Mouse (Mus musculus) embryonic facial prominence, embryonic 13.5 days (tissue): ENCODE results near the gene Rdh16. TPM values are rescaled to one million over a fixed set of nuclear protein-coding genes. Genes with fewer than 3 reads are reported as not detected.
"Not testable (repeated sequence)": the region's sequence is repeated elsewhere in the genome, so short reads cannot be mapped to it uniquely, and the experiment has no call there.

ENCODE experiments used
- ATAC-seq: fragments of 200-750 bp; cut with Nextera tagmentation; 2 replicates; pipeline ENCODE4 v1.8.0; 2017; ENCODE audit warnings: low read depth; ENCODE audit not compliant: insufficient number of reproducible peaks, insufficient read depth, low FRiP score, low TSS enrichment
- H3K27ac ChIP-seq: fragments of 300-500 bp; sonication (generic); 2 replicates; pipeline ENCODE4 v1.5.1; 2015; ENCODE audit warnings: moderate library complexity, mild to moderate bottlenecking, inconsistent platforms
- H3K27me3 ChIP-seq: fragments of 300-500 bp; sonication (generic); 2 replicates; pipeline ENCODE4 v1.6.1; 2015; ENCODE audit warnings: mild to moderate bottlenecking, inconsistent platforms
- H3K36me3 ChIP-seq: fragments of 300-500 bp; sonication (generic); 2 replicates; pipeline ENCODE4 v1.6.1; 2015; ENCODE audit warnings: mild to moderate bottlenecking, inconsistent platforms
- H3K4me1 ChIP-seq: fragments of 300-500 bp; sonication (generic); 2 replicates; pipeline ENCODE4 v1.6.1; 2015; ENCODE audit warnings: inconsistent platforms
- H3K4me2 ChIP-seq: fragments of 300-500 bp; sonication (generic); 2 replicates; pipeline ENCODE4 v1.6.1; 2015; ENCODE audit warnings: moderate library complexity, mild to moderate bottlenecking, inconsistent platforms
- H3K4me3 ChIP-seq: fragments of 300-500 bp; sonication (generic); 2 replicates; pipeline ENCODE4 v1.5.1; 2015; ENCODE audit warnings: mild to moderate bottlenecking, inconsistent platforms
- H3K9ac ChIP-seq: fragments of 300-500 bp; sonication (generic); 2 replicates; pipeline ENCODE4 v1.6.1; 2015; ENCODE audit warnings: mild to moderate bottlenecking, inconsistent platforms
- H3K9me3 ChIP-seq: fragments of 300-500 bp; sonication (generic); 2 replicates; pipeline ENCODE4 v1.6.1; 2016; ENCODE audit warnings: inconsistent platforms
- WGBS: fragments of 180-500 bp; shearing (Covaris S2); methylation state at CpG from one replicate; pipeline ENCODE4 v1.1.7; 2015; ENCODE audit warnings: mixed read lengths; 5-methylcytosine and 5-hydroxymethylcytosine counted together
- polyA plus RNA-seq: library from polyadenylated mRNA; unstranded; fragments of >200 nt; fragmentation: Nextera tagmentation; extraction: Ambion mirVana; gene quantifications from 2 replicates; pipeline ENCODE4 v1.2.1, GENCODE M21; 2015

Rdh16 gene
- polyA plus RNA-seq, 1 experiment from 2014 or later = not detected

DNA sequence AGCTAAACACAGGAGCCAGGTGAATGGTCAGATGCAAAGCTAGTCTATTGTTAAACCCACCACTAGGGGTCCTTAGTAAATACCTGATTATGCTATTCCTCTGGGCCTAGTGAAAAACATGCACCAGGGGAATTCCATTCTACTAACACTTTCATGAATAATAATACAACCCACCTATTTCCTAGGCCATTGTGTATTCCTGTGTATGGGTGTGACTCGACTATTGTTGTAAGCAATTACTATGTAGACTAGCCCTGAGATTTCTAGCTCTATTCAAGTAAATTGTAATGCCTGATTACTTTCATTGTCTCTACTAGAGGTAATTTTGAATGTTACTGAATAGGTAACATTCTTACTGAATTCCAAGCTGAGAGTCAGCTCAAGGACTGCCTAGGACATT is 15.5 kb upstream of the Rdh16 start:
- not testable (repeated sequence) for H3K27ac ChIP-seq, H3K9me3 ChIP-seq, ATAC-seq, H3K4me1 ChIP-seq, H3K27me3 ChIP-seq, H3K4me3 ChIP-seq, H3K9ac ChIP-seq, H3K36me3 ChIP-seq, H3K4me2 ChIP-seq
- WGBS = 84% methylated on average over 1 of the region's 1 CpGs

DNA sequence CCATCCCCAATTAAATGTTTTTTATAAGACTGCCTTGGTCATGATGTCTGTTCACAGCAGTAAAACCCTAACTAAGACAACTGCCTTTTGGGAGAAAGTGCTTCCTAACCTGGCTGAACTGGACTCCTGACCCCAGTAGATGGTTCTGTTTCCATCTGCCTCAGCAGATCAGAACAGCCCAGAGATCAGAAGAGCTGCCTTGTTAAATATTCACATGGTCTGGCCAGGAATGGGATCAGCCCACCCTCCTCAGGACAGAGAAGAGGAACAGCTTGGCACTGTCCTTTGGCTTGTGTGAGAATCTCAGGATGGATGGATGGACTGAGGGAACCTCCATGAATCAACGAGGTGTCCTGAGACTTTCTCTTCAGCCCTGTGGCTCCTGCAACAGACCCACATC is 1.7 kb upstream of the Rdh16 start:
- no peaks in the 10 kb centered on the region for H3K9me3 ChIP-seq
- H3K36me3 ChIP-seq = no peaks in the 10 kb centered on the region
- no peak overlapping the region for H3K9ac ChIP-seq
- no peak overlapping the region for H3K4me3 ChIP-seq
- WGBS = 74% methylated on average over 1 of the region's 1 CpGs
- no peaks in the 10 kb centered on the region for H3K4me1 ChIP-seq
- H3K4me2 ChIP-seq = no peak overlapping the region
- ATAC-seq = no peak
- no peak overlapping the region for H3K27ac ChIP-seq
- H3K27me3 ChIP-seq = no peaks in the 10 kb centered on the region

DNA sequence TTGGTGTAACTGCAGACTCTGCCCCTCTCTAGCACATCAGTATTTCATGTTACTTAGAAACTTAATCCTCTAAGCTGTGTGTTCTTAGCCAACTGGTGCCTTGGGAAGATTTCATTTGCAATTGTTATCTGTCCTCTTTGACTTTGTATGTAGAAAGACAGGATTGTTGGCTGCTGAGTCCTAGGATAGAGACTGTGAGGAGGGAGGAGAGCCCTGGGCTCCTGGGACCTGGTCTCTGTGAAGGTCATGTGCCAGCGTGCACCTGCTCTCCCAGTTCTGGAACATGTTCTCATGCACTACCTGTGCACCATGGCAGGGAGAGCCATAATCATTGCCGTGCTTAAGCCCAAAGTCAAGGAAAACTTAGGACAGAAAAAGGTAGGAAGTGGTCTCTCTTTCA is 660 bp downstream of the Rdh16 start:
- H3K4me3 ChIP-seq = no peak overlapping the region
- no peaks in the 10 kb centered on the region for H3K4me1 ChIP-seq
- no peak overlapping the region for H3K4me2 ChIP-seq
- no peaks in the 10 kb centered on the region for H3K27me3 ChIP-seq
- no peak overlapping the region for H3K27ac ChIP-seq
- H3K9me3 ChIP-seq = no peaks in the 10 kb centered on the region
- 78% methylated on average over 2 of the region's 2 CpGs for WGBS
- ATAC-seq = no peak
- H3K36me3 ChIP-seq = no peaks in the 10 kb centered on the region
- no peak overlapping the region for H3K9ac ChIP-seq

- WGBS = 80% methylated on average over 5 of the region's 5 CpGs
- Histone ChIP-seq H3K27me3 (no peaks in the 10 kb centered on the region), H3K9ac (no peak overlapping the region), H3K4me2 (no peak overlapping the region), H3K4me1 (no peaks in the 10 kb centered on the region), H3K4me3 (no peak overlapping the region), H3K27ac (no peak overlapping the region), H3K36me3 (no peaks in the 10 kb centered on the region), H3K9me3 (no peaks in the 10 kb centered on the region)
- no peak for ATAC-seq
Measured at GRCm38 (mm10) chr10:127802236-127802635, 1.3 kb downstream of the Rdh16 start.

DNA sequence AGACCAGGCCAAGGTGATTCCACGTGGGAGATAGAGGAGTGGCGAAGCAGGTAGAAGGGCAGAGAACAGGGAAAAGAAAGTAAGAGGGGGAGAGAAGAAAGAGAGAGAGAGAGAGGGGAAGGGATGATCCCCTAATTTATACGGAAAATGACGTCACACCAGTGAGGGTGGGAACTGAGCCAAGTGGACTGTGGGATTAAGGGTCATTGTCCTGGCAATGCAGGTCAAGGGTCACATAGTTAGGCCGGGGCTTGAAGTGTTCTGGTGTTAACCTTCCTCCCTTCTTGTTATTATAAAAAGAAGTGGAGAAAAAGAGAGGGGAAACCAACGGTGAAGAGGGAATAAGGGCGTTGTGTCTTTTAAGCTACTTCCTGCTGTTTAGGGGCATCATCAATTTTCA is 3.5 kb downstream of the Rdh16 start:
- WGBS = 68% methylated on average over 7 of the region's 7 CpGs
- Histone ChIP-seq H3K4me3 (no peak overlapping the region), H3K9ac (no peak overlapping the region), H3K27ac (no peak overlapping the region), H3K27me3 (no peaks in the 10 kb centered on the region), H3K4me1 (no peaks in the 10 kb centered on the region), H3K36me3 (no peaks in the 10 kb centered on the region), H3K9me3 (no peaks in the 10 kb centered on the region), H3K4me2 (no peak overlapping the region)
- no peak for ATAC-seq

- no peaks in the 10 kb centered on the region for H3K4me1 ChIP-seq
- no peaks in the 10 kb centered on the region for H3K27me3 ChIP-seq
Measured at GRCm38 (mm10) chr10:127815888-127816287, 14.9 kb downstream of the Rdh16 start.

GRCm38 (mm10) chr10:127817268-127817910 is 16.4 kb downstream of the Rdh16 start:
- H3K27ac ChIP-seq, H3K4me3 ChIP-seq, H3K9me3 ChIP-seq, ATAC-seq, H3K27me3 ChIP-seq, H3K9ac ChIP-seq, H3K36me3 ChIP-seq, H3K4me2 ChIP-seq, H3K4me1 ChIP-seq: not testable (repeated sequence)
- WGBS = 66% methylated on average over 4 of the region's 4 CpGs

More at GRCm38 (mm10) chr10:127815888-127816287, 14.9 kb downstream of the Rdh16 start:
- Histone ChIP-seq H3K9ac (no peak overlapping the region), H3K4me2 (no peak overlapping the region), H3K27ac (no peak overlapping the region), H3K36me3 (no peaks in the 10 kb centered on the region), H3K4me3 (no peak overlapping the region), H3K9me3 (0 out of 2 replicates have a peak, but pooled peaks cover 7% of the 10 kb centered on the region)
- ATAC-seq = no peak

- WGBS = 87% methylated on average over 2 of the region's 2 CpGs
- H3K27ac ChIP-seq, H3K27me3 ChIP-seq, H3K9ac ChIP-seq, H3K4me3 ChIP-seq, H3K4me1 ChIP-seq, H3K9me3 ChIP-seq, H3K36me3 ChIP-seq, ATAC-seq, H3K4me2 ChIP-seq: not testable (repeated sequence)
Measured at GRCm38 (mm10) chr10:127821806-127822205, 20.9 kb downstream of the Rdh16 start.

DNA sequence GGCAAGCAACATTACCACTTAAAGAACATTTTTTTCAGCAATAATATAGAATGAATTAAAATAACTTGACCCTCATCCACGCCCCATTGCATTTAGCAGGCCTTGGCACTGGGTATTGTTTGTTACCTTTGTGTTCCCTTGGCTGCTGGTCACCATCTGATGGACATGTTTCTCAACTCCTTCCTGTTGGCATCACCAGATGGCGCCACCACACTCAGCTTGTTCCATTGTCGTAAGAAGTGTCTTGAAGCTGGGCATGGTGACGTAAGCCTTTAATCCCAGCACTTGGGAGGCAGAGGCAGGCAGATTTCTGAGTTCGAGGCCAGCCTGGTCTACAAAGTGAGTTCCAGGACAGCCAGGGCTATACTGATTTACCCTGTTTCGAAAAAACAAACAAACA is 24.4 kb downstream of the Rdh16 start:
- H3K9me3 ChIP-seq = no peaks in the 10 kb centered on the region
- H3K27me3 ChIP-seq = no peaks in the 10 kb centered on the region
- 76% methylated on average over 6 of the region's 6 CpGs for WGBS
- no peak overlapping the region for H3K9ac ChIP-seq
- no peaks in the 10 kb centered on the region for H3K36me3 ChIP-seq
- no peaks in the 10 kb centered on the region for H3K4me1 ChIP-seq
- H3K4me2 ChIP-seq = no peak overlapping the region
- no peak overlapping the region for H3K27ac ChIP-seq
- H3K4me3 ChIP-seq = no peak overlapping the region
- no peak for ATAC-seq

DNA sequence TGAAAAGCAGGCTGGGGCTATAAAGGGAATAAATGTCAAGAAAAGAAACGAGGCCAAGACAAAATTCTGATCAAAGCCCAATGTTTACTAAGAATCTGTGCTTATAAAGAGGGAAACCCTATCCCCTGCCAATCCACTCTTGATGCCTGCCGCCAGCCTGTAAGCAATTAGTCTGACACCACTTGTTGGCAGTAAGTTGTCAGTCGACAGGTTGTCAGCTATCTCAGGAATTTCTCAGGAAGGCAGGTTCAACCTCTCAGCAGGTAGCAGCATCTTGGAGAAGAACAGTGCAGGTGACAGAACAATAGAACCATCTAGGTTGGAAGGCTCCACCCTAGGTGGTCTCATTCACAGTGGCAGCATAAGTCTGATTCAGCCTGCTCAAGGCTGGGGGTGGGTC is 28.2 kb downstream of the Rdh16 start:
- 59% methylated on average over 3 of the region's 3 CpGs for WGBS
- no peak overlapping the region for H3K27ac ChIP-seq
- ATAC-seq = no peak
- no peaks in the 10 kb centered on the region for H3K36me3 ChIP-seq
- no peak overlapping the region for H3K9ac ChIP-seq
- H3K4me1 ChIP-seq = no peaks in the 10 kb centered on the region
- H3K9me3 ChIP-seq = no peaks in the 10 kb centered on the region
- no peak overlapping the region for H3K4me2 ChIP-seq
- no peak overlapping the region for H3K4me3 ChIP-seq
- no peaks in the 10 kb centered on the region for H3K27me3 ChIP-seq

DNA sequence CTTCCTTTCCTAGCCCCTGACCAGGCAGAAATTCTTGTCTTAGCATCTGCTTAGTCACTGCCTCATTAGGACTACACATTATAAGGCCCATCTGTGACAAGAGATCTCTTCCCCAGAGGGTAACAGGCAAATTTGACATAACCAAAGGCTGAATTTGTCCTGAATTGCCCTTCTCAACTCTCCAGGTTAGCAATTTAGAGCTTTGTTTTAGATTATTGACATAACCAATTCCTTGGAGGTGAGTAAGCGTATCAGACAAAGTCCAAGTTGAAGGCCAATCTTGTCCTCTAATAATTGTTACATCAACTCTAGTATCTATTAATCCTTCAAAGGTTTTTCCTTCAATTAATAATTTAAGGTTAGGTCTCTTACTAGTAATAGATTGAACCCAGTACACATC is 33.2 kb downstream of the Rdh16 start:
- not testable (repeated sequence) for H3K36me3 ChIP-seq, ATAC-seq, H3K9ac ChIP-seq, H3K4me3 ChIP-seq, H3K27ac ChIP-seq, H3K9me3 ChIP-seq, H3K4me2 ChIP-seq, H3K27me3 ChIP-seq, H3K4me1 ChIP-seq
- 92% methylated on average over 1 of the region's 1 CpGs for WGBS

GRCm38 (mm10) chr10:127835292-127835691 is 34.3 kb downstream of the Rdh16 start:
- Histone ChIP-seq H3K27me3 (no peaks in the 10 kb centered on the region), H3K9me3 (no peaks in the 10 kb centered on the region), H3K4me2 (no peak overlapping the region), H3K36me3 (no peaks in the 10 kb centered on the region), H3K4me3 (no peak overlapping the region), H3K9ac (no peak overlapping the region), H3K27ac (no peak overlapping the region), H3K4me1 (no peaks in the 10 kb centered on the region)
- 83% methylated on average over 5 of the region's 5 CpGs for WGBS
- no peak for ATAC-seq

DNA sequence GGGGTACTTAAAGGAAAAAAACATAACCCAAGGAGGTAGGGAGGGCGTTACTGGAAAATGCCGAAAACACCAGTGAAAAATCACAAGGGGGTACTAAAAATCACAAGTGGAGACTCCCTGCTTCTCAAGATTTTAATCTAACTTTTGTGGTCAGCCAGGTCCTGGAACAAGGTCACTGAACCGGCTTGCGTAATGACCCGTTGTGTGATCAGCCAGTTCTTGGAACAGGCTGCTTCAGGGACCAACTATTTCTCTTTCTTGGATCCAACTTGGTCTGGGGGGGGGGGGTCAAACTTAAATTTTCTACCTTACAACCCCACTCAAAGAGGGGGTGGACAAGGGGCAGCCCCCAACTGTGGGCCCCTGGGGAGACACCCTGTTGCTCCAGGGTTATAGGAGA is 36.8 kb downstream of the Rdh16 start:
- not testable (repeated sequence) for H3K4me3 ChIP-seq, ATAC-seq, H3K9me3 ChIP-seq, H3K36me3 ChIP-seq, H3K4me2 ChIP-seq, H3K27me3 ChIP-seq, H3K27ac ChIP-seq, H3K9ac ChIP-seq, H3K4me1 ChIP-seq
- 92% methylated on average over 5 of the region's 5 CpGs for WGBS
